Mouse (Mus musculus) layer of hippocampus, postnatal 36 days (tissue): Measurements from ENCODE around the gene Mdk. TPM values are rescaled to one million over a fixed set of nuclear protein-coding genes. Genes with fewer than 3 reads are reported as not detected.

ENCODE experiments used
- DNase-seq, 2 experiments: peaks; one replicate each; pipeline ENCODE4 v3.0.0; 2022
- total RNA-seq, 2 experiments: library from RNA; stranded (reverse); gene quantifications; 2 replicates each; pipeline ENCODE4 v1.2.3; 2021

The Mdk gene
- total RNA-seq, 2 experiments from 2014 or later: 25.4 to 29.4 TPM

- DNase-seq: peak in 1 of 2 experiments; percentile 49
These were observed 26.8 kb upstream of the Mdk start for GRCm38 (mm10) chr2:91958701-91959457.

GRCm38 (mm10) chr2:91958049-91958448, 26.0 kb upstream of the Mdk start:
- no peak for DNase-seq

- peak; percentile 82 to 88 for DNase-seq
These were observed 25.0 kb upstream of the Mdk start for GRCm38 (mm10) chr2:91957096-91957495.

GRCm38 (mm10) chr2:91955875-91956274, 23.8 kb upstream of the Mdk start:
- no peak for DNase-seq

- no peak for DNase-seq
These were observed 23.1 kb upstream of the Mdk start for GRCm38 (mm10) chr2:91955121-91955591.

GRCm38 (mm10) chr2:91953825-91954224, 21.7 kb upstream of the Mdk start:
- DNase-seq: no peak

- DNase-seq: peak in 1 of 2 experiments; percentile 54
These were observed 18.4 kb upstream of the Mdk start for GRCm38 (mm10) chr2:91950275-91951085.

- DNase-seq: no peak
These were observed 17.5 kb upstream of the Mdk start for GRCm38 (mm10) chr2:91949411-91950274.

GRCm38 (mm10) chr2:91948792-91949241, 16.7 kb upstream of the Mdk start:
- DNase-seq: no peak

GRCm38 (mm10) chr2:91948151-91948509, 16.0 kb upstream of the Mdk start:
- no peak for DNase-seq

- DNase-seq: no peak
These were observed 15.5 kb upstream of the Mdk start for GRCm38 (mm10) chr2:91947397-91948150.

- DNase-seq: no peak
These were observed 14.7 kb upstream of the Mdk start for GRCm38 (mm10) chr2:91946836-91947235.

- no peak for DNase-seq
These were observed 13.4 kb upstream of the Mdk start, which contains the start of gene Gm9821 for GRCm38 (mm10) chr2:91945483-91945882. Gm9821 (plus strand) TSS chr2:91945703.

- peak; percentile 80 to 84 for DNase-seq
These were observed 12.3 kb upstream of the Mdk start for GRCm38 (mm10) chr2:91944170-91944950.

GRCm38 (mm10) chr2:91942356-91942755, 10.3 kb upstream of the Mdk start:
- no peak for DNase-seq

- DNase-seq: no peak
These were observed 7.3 kb upstream of the Mdk start for GRCm38 (mm10) chr2:91939303-91939935.

GRCm38 (mm10) chr2:91936154-91936553, 4.1 kb upstream of the Mdk start:
- DNase-seq: no peak

- DNase-seq: no peak
These were observed 2.9 kb upstream of the Mdk start for GRCm38 (mm10) chr2:91934826-91935525.

- DNase-seq: no peak
These were observed 1.9 kb upstream of the Mdk start for GRCm38 (mm10) chr2:91934016-91934415.

GRCm38 (mm10) chr2:91933471-91933870, 1.4 kb upstream of the Mdk start:
- no peak for DNase-seq
